Mouse (Mus musculus) olfactory bulb, adult 2 months (tissue): Measurements from ENCODE around the gene Agr2.

Experiments
- CTCF ChIP-seq: fragments of 200-500 bp; IDR thresholded peaks from 2 replicates; pipeline ENCODE4 v1.5.1; 2012; ENCODE audit warnings: low read depth, mild to moderate bottlenecking, low read length, moderate library complexity; ENCODE audit not compliant: insufficient read depth
- POLR2A ChIP-seq: fragments of 200-500 bp; IDR thresholded peaks from 2 replicates; pipeline ENCODE4 v1.6.1; 2012; ENCODE audit warnings: mild to moderate bottlenecking, low read depth, low read length, moderate library complexity; ENCODE audit not compliant: insufficient read depth

DNA sequence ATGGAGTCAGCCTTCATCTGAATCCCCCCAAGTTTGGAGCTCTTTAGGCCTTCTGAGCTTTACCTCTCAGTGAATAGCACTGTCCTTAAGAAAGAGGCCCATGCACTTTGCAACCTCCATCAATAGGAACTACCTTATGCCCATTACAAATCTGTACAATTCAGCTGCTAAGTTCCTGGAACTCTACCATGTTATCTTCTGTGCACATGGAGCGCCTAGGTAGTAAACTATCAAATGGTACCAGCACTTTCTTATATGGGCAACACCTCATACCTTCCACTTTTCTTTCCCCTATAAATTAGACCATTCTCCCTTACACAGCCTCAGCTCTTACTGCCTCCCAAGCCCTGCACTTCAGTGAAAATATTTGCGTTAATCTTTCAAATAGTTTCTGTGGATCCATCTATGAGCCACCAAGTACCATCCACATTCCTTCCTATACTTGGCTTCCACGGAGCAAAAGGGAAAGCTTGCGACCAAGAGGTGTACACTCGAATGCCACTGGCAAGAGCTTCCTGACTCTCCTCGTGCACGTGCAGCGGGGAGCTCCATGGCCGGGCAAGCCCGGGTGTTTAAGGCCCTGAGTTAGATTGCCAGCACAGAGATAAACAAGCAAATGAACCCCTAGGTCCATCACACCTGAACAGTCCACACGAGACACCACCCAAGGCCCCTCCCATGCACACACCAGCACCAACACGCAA is 38.1 kb downstream of the Agr2 start:
- TF ChIP-seq POLR2A (no peak), CTCF (no peak)
